Mouse (Mus musculus): ENCODE measurements around the gene Myo1d.

DNA sequence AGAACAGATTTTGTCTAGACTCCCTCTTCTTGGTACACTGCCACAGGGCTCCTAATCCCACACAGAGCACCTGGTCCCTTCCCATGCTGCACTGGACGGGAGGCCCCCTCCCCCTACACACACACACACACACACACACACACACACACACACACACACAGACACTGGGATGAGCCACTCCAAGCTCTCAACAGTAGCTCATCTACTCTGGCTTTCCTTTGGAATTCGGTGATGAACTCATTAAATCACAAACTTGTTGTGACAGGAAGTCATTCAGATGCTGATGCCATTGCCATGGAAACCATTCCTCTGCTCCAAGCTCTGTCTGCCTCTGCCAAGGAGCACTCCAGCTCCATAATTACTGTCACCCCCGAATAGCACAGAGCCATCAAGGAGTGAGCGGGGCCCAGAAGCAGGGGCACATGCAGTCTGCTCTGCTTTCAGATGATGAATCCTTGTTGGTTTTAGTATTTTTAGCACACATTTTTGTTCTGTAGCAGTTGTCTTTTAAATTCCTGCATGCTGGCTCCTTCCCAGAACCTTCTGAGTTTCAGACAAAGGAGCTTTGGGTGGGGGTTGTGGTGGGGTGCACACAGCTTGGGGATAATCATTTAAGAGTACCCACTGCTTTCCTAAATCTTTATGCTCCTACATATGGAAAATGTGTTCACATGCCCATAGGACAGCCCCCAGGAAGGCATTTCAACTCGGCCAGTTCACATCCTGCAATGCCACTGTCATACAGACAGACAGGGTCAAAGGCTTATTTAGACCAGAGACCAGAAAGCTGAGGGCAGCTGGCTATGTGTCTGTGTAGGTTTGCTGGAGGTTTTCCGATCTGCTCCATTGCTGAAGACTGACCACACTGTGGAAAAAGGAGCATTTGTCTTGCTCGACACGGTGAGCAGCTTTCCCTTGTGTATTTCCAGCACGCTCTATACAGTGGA is 261.1 kb downstream of the Myo1d start:
- TF ChIP-seq MYOG (IDR thresholded peaks at IDR 0.05; ENCODE audit: control insufficient read depth, extremely low read depth, insufficient read length) (no peak), CTCF (IDR thresholded peaks at IDR 0.05; ENCODE audit: control insufficient read depth, insufficient read depth, insufficient read length) (no peak)

Data from C2C12 (cell line).